Mouse (Mus musculus) CH12.LX (cell line): Measurements from ENCODE around the gene Ndufaf3. TPM values are rescaled to one million over a fixed set of nuclear protein-coding genes. Genes with fewer than 3 reads are reported as not detected.

ENCODE experiments used
- DNase-seq: peaks from one replicate; pipeline ENCODE4 v3.0.0-alpha.2; 2013; ENCODE audit errors: extremely low read depth
- H3K27ac ChIP-seq: 2 replicates; pipeline ENCODE4 v1.5.1; 2012; ENCODE audit warnings: low read depth, mild to moderate bottlenecking, control low read depth, moderate library complexity; ENCODE audit not compliant: insufficient read depth
- H3K27me3 ChIP-seq: replicated peaks from 2 replicates; pipeline ENCODE3; 2012; ENCODE audit warnings: inconsistent platforms
- H3K36me3 ChIP-seq, 2 experiments: replicated peaks in 1 of 2; 2 replicates each; pipeline versions ENCODE3 to v1.6.1; 2012; ENCODE audit warnings: inconsistent platforms in 1 of 2, low read length in 1 of 2, mild to moderate bottlenecking in 1 of 2, mixed read lengths in 1 of 2, moderate library complexity in 1 of 2; ENCODE audit not compliant: control insufficient read depth in 1 of 2, insufficient read depth in 1 of 2
- H3K4me1 ChIP-seq, 2 experiments: 2 replicates each; pipeline ENCODE4 v1.6.1; 2012; ENCODE audit warnings: inconsistent platforms in 1 of 2, moderate library complexity in 1 of 2; ENCODE audit not compliant: insufficient read depth in 2 of 2, control insufficient read depth in 1 of 2
- H3K4me2 ChIP-seq: 2 replicates; pipeline ENCODE4 v1.6.1; 2012; ENCODE audit warnings: low read depth, mild to moderate bottlenecking, control low read depth; ENCODE audit not compliant: poor library complexity, insufficient read depth, severe bottlenecking
- H3K4me3 ChIP-seq, 3 experiments: fragments of 150-350 bp in 1 of 3; sonication (generic) in 1 of 3; replicated peaks in 1 of 3; 2 replicates each; pipeline versions ENCODE3 to v1.5.1; 2011 to 2012; ENCODE audit warnings: low read depth in 2 of 3, low read length in 2 of 3, mild to moderate bottlenecking in 2 of 3, moderate library complexity in 2 of 3, control low read depth in 1 of 3, improper control_type of control experiment in 1 of 3, inconsistent platforms in 1 of 3, mixed read lengths in 1 of 3; ENCODE audit not compliant: poor library complexity in 1 of 3
- H3K79me2 ChIP-seq: replicated peaks from 2 replicates; pipeline ENCODE4 v1.6.1; 2012; ENCODE audit warnings: mild to moderate bottlenecking, moderate library complexity; ENCODE audit not compliant: control insufficient read depth, poor library complexity, insufficient read depth, severe bottlenecking; ENCODE audit errors: extremely low read depth
- H3K9ac ChIP-seq: 2 replicates; pipeline ENCODE4 v1.6.1; 2012; ENCODE audit warnings: low read depth, mild to moderate bottlenecking, control low read depth, moderate library complexity; ENCODE audit not compliant: insufficient read depth
- H3K9me3 ChIP-seq: replicated peaks from 2 replicates; pipeline ENCODE3; 2012; ENCODE audit warnings: low read length, inconsistent platforms, mixed read lengths
- CHD1 ChIP-seq: IDR thresholded peaks from 2 replicates; pipeline ENCODE4 v1.6.1; 2012; ENCODE audit warnings: low read depth, low read length, improper control_type of control experiment, inconsistent platforms
- ELF1 ChIP-seq: IDR thresholded peaks from 2 replicates; pipeline ENCODE4 v1.6.1; 2014; ENCODE audit warnings: low read depth, mild to moderate bottlenecking, inconsistent platforms, low read length, improper control_type of control experiment
- EP300 ChIP-seq: IDR thresholded peaks from 2 replicates; pipeline ENCODE4 v1.6.1; 2011; ENCODE audit warnings: low read length, improper control_type of control experiment
- ETS1 ChIP-seq: conservative IDR thresholded peaks from 2 replicates; pipeline ENCODE4 v1.6.1; 2012; ENCODE audit warnings: low read depth, mild to moderate bottlenecking, inconsistent platforms, low read length, improper control_type of control experiment, moderate library complexity
- GABPA ChIP-seq: IDR thresholded peaks from 2 replicates; pipeline ENCODE4 v1.6.1; 2012; ENCODE audit warnings: low read depth, low read length, improper control_type of control experiment, inconsistent platforms; ENCODE audit not compliant: insufficient replicate concordance
- HCFC1 ChIP-seq: IDR thresholded peaks from 2 replicates; pipeline ENCODE4 v1.6.1; 2012; ENCODE audit warnings: low read depth, mild to moderate bottlenecking, inconsistent platforms, low read length, improper control_type of control experiment
- IRF4 ChIP-seq: IDR thresholded peaks from 2 replicates; pipeline ENCODE4 v1.6.1; 2014; ENCODE audit warnings: low read depth, mild to moderate bottlenecking, inconsistent platforms, low read length, improper control_type of control experiment
- JUN ChIP-seq: IDR thresholded peaks from 2 replicates; pipeline ENCODE4 v1.6.1; 2011; ENCODE audit warnings: low read depth, mild to moderate bottlenecking, low read length, improper control_type of control experiment, moderate library complexity; ENCODE audit not compliant: insufficient read depth
- KAT2A ChIP-seq: IDR thresholded peaks from 2 replicates; pipeline ENCODE4 v1.6.1; 2012; ENCODE audit warnings: low read length, improper control_type of control experiment, inconsistent platforms; ENCODE audit not compliant: insufficient replicate concordance
- MAFK ChIP-seq: IDR thresholded peaks from 2 replicates; pipeline ENCODE4 v1.6.1; 2011; ENCODE audit warnings: low read length, improper control_type of control experiment; ENCODE audit not compliant: insufficient replicate concordance
- MAX ChIP-seq: IDR thresholded peaks from 2 replicates; pipeline ENCODE4 v1.6.1; 2011; ENCODE audit warnings: low read length, improper control_type of control experiment
- MEF2A ChIP-seq: IDR thresholded peaks from 2 replicates; pipeline ENCODE4 v1.6.1; 2014; ENCODE audit warnings: low read depth, mild to moderate bottlenecking, inconsistent platforms, low read length, improper control_type of control experiment, borderline replicate concordance
- MYC ChIP-seq: IDR thresholded peaks from 2 replicates; pipeline ENCODE4 v1.6.1; 2011; ENCODE audit warnings: low read depth, mild to moderate bottlenecking, improper control_type of control experiment, low read length
- NELFE ChIP-seq: IDR thresholded peaks from 2 replicates; pipeline ENCODE4 v1.6.1; 2011; ENCODE audit warnings: low read depth, low read length, improper control_type of control experiment
- NRF1 ChIP-seq: IDR thresholded peaks from 2 replicates; pipeline ENCODE4 v1.6.1; 2014; ENCODE audit warnings: low read depth, mild to moderate bottlenecking, inconsistent platforms, low read length, improper control_type of control experiment, moderate library complexity
- PAX5 ChIP-seq: IDR thresholded peaks from 2 replicates; pipeline ENCODE4 v1.6.1; 2012; ENCODE audit warnings: low read length, inconsistent platforms, mixed read lengths
- POLR2AphosphoS2 ChIP-seq: IDR thresholded peaks from 2 replicates; pipeline ENCODE4 v1.6.1; 2011; ENCODE audit warnings: low read depth, low read length, improper control_type of control experiment
- SIN3A ChIP-seq: IDR thresholded peaks from 2 replicates; pipeline ENCODE4 v1.6.1; 2012; ENCODE audit warnings: low read length, improper control_type of control experiment, inconsistent platforms
- SMC3 ChIP-seq: IDR thresholded peaks from 2 replicates; pipeline ENCODE4 v1.6.1; 2011; ENCODE audit warnings: low read depth, low read length, improper control_type of control experiment
- TBP ChIP-seq: conservative IDR thresholded peaks from 2 replicates; pipeline ENCODE4 v1.6.1; 2011; ENCODE audit warnings: low read depth, low read length, improper control_type of control experiment
- TCF12 ChIP-seq: IDR thresholded peaks from 2 replicates; pipeline ENCODE4 v1.6.1; 2014; ENCODE audit warnings: low read depth, mild to moderate bottlenecking, inconsistent platforms, low read length, improper control_type of control experiment
- UBTF ChIP-seq: IDR thresholded peaks from 2 replicates; pipeline ENCODE4 v1.6.1; 2012; ENCODE audit warnings: low read depth, mild to moderate bottlenecking, inconsistent platforms, low read length, improper control_type of control experiment, moderate library complexity
- ZMIZ1 ChIP-seq: IDR thresholded peaks from 2 replicates; pipeline ENCODE4 v1.6.1; 2012; ENCODE audit warnings: low read depth, mild to moderate bottlenecking, inconsistent platforms, low read length, improper control_type of control experiment
- dilution Hi-C: fragments of 300-500 bp; cut with MboI; formaldehyde crosslinking; loops from 2 replicates; pipeline ENCODE4 v1.14.3; 2020; ENCODE audit warnings: low sequenced_read_pairs; ENCODE audit not compliant: extremely low pct_unique_long_range_greater_than_20kb, extremely low pct_ligation_motif_present
- in situ Hi-C: fragments of 300-500 bp; cut with MboI; formaldehyde crosslinking; loops from 3 replicates; pipeline ENCODE4 v1.14.3; 2019; ENCODE audit warnings: low sequenced_read_pairs, low pct_ligation_motif_present, low pct_unique_long_range_greater_than_20kb, mixed read lengths
- polyA plus RNA-seq: library from polyadenylated mRNA; unstranded; fragments of >175 nt; gene quantifications from 2 replicates; pipeline ENCODE4 v1.2.1, GENCODE M21; 2012; ENCODE audit warnings: low read depth; ENCODE audit not compliant: insufficient read length
- total RNA-seq, 2 experiments: library from RNA; depleted of rRNA; stranded (reverse); fragments of 300-350 nt in 1 of 2; fragments of >200 nt in 1 of 2; gene quantifications; 2 replicates each; pipeline ENCODE4 v1.2.3; 2012 to 2014

Gene Ndufaf3
- total and polyA plus RNA-seq, 3 experiments, result 15.7 to 27.2 (median 25.7) TPM

DNA sequence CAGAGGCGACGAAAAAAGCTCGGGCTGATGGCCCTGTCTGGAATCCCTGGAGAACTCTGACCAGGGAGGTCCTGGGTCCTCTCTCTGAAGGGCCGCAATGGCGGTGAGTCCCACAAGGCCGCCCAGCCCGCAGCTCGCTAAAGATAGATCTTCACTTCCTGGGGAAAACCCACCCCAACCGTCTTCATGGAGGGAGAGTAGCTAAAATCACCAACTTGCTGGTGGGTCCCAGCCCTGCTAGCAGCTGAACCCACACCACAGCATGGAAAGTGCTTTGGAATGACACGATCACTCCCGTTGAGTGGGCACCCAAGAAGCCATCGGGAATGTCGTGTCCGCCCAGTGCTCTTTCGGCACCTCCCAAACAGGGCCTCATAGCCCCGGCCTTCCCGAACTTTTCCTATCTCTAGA, 1.3 kb upstream of the Ndufaf3 start:
- H3K36me3 ChIP-seq, result peaks cover 50 to 56% of the 10 kb centered on the region in 2 experiments
- peak overlapping the region; percentile 64 to 90 (median 73) for H3K4me3 ChIP-seq
- peaks cover 7 to 35% of the 10 kb centered on the region in 2 experiments for H3K4me1 ChIP-seq
- peak; percentile 70 for DNase-seq
- H3K9me3 ChIP-seq, result no peaks in the 10 kb centered on the region
- peak overlapping the region; percentile 61 for H3K9ac ChIP-seq
- dilution Hi-C loops (no loop called here), in situ Hi-C loops (no loop called here)
- no peaks in the 10 kb centered on the region for H3K27me3 ChIP-seq
- H3K79me2 ChIP-seq, result 0 out of 2 replicates have a peak, but pooled peaks cover 3% of the 10 kb centered on the region
- peak; percentile 73 for TF ChIP-seq ZMIZ1
- peak; percentile 40; the same call in 1 of the 2 replicates for TF ChIP-seq HCFC1
- no peak for TF ChIP-seq MAFK
- no peak for TF ChIP-seq JUN
- TF ChIP-seq NRF1, result peak; percentile 15; the same call in 1 of the 2 replicates
- TF ChIP-seq NELFE, result peak; percentile 68; the same call in 1 of the 2 replicates
- 0 out of 2 replicates have a peak, but pooled peaks have one; percentile 11 for TF ChIP-seq UBTF
- TF ChIP-seq PAX5, result no peak
- 0 out of 2 replicates have a peak, but pooled peaks have one; percentile 26 for TF ChIP-seq EP300
- TF ChIP-seq MYC, result no peak
- no peak for TF ChIP-seq SMC3
- TF ChIP-seq GABPA, result no peak
- peak; percentile 68; the same call in 1 of the 2 replicates for TF ChIP-seq POLR2AphosphoS2
- no peak for TF ChIP-seq KAT2A
- 0 out of 2 replicates have a peak, but pooled peaks have one; percentile 75 for TF ChIP-seq CHD1
- peak; percentile 93 for TF ChIP-seq MEF2A
- TF ChIP-seq MAX, result peak; percentile 41; the same call in 1 of the 2 replicates
- 0 out of 2 replicates have a peak, but pooled peaks have one; percentile 30 for TF ChIP-seq IRF4
- TF ChIP-seq TBP, result 0 out of 2 replicates have a peak, but pooled peaks have one; percentile 14
- peak; percentile 71 for TF ChIP-seq TCF12
- peak; percentile 67 for TF ChIP-seq ELF1
- TF ChIP-seq SIN3A, result no peak
- peak; percentile 48; the same call in 1 of the 2 replicates for TF ChIP-seq ETS1
- H3K27ac ChIP-seq, result peak overlapping the region; percentile 95
- peak overlapping the region; percentile 81 for H3K4me2 ChIP-seq
